Mouse (Mus musculus) spleen, embryonic (tissue): ENCODE measurements around the gene Ptpn7.

ENCODE experiments used
- CTCF ChIA-PET: fragments of 350-600 bp; sonication (Branson Sonifier 250); formaldehyde crosslinking; loops from one replicate; lab custom pipeline; 2022; lab: Charles Lee

Ptpn7 gene

GRCm38 (mm10) chr1:135132473-135132872 lies at the start of gene Ptpn7:
Ptpn7 (plus strand) TSS chr1:135132700.
- CTCF ChIA-PET, result interaction anchor here (0.6 to 5.9 kb wide), 3 partner anchors 15 to 142 kb away, joined by 3 to 34 read pairs (median 7); partner anchors contain the start of gene Arl8a

- CTCF ChIA-PET, result interaction anchor here (0.5 kb wide), 1 partner anchor 95 kb away, joined by 3 read pairs; no protein-coding TSS in a partner anchor
These were observed 49.0 kb upstream of the Ptpn7 start for GRCm38 (mm10) chr1:135083465-135083864.

- CTCF ChIA-PET, result no interaction called here
These were observed 47.1 kb upstream of the Ptpn7 start for GRCm38 (mm10) chr1:135085296-135085871.

- CTCF ChIA-PET, result no interaction called here
These were observed 46.5 kb upstream of the Ptpn7 start for GRCm38 (mm10) chr1:135086015-135086414.

GRCm38 (mm10) chr1:135087414-135087813 lies 45.1 kb upstream of the Ptpn7 start:
- CTCF ChIA-PET, result no interaction called here

GRCm38 (mm10) chr1:135089626-135090025 lies 42.9 kb upstream of the Ptpn7 start:
- CTCF ChIA-PET, result no interaction called here

- CTCF ChIA-PET, result interaction anchor here (0.6 kb wide), 1 partner anchor 50 kb away, joined by 11 read pairs; no protein-coding TSS in a partner anchor
These were observed 41.6 kb upstream of the Ptpn7 start for GRCm38 (mm10) chr1:135090914-135091313.

GRCm38 (mm10) chr1:135094723-135095122 lies 37.8 kb upstream of the Ptpn7 start:
- CTCF ChIA-PET, result interaction anchor here (1.0 kb wide), 1 partner anchor 105 kb away, joined by 4 read pairs; no protein-coding TSS in a partner anchor

GRCm38 (mm10) chr1:135095189-135095588 lies 37.3 kb upstream of the Ptpn7 start:
- CTCF ChIA-PET, result interaction anchor here (1.0 kb wide), 1 partner anchor 106 kb away, joined by 4 read pairs; no protein-coding TSS in a partner anchor

GRCm38 (mm10) chr1:135096312-135096711 lies 36.2 kb upstream of the Ptpn7 start:
- CTCF ChIA-PET, result interaction anchor here (0.5 kb wide), 1 partner anchor 137 kb away, joined by 5 read pairs; no protein-coding TSS in a partner anchor

- CTCF ChIA-PET, result no interaction called here
These were observed 35.1 kb upstream of the Ptpn7 start for GRCm38 (mm10) chr1:135097441-135097840.

- CTCF ChIA-PET, result no interaction called here
These were observed 34.1 kb upstream of the Ptpn7 start for GRCm38 (mm10) chr1:135098441-135098840.

- CTCF ChIA-PET, result no interaction called here
These were observed 32.1 kb upstream of the Ptpn7 start for GRCm38 (mm10) chr1:135100400-135100799.

GRCm38 (mm10) chr1:135105124-135105523 lies 27.4 kb upstream of the Ptpn7 start, which contains the start of gene Lgr6:
Lgr6 (minus strand) TSS chr1:135105276.
- CTCF ChIA-PET, result interaction anchor here (0.5 to 2.2 kb wide), 2 partner anchors 82 to 116 kb away, joined by 6 to 11 read pairs; no protein-coding TSS in a partner anchor

GRCm38 (mm10) chr1:135105951-135106350 lies 26.5 kb upstream of the Ptpn7 start:
- CTCF ChIA-PET, result interaction anchor here (0.5 to 2.2 kb wide), 3 partner anchors 83 to 275 kb away, joined by 3 to 11 read pairs (median 6); no protein-coding TSS in a partner anchor

GRCm38 (mm10) chr1:135108611-135109010 lies 23.9 kb upstream of the Ptpn7 start:
- CTCF ChIA-PET, result interaction anchor here (0.6 to 1.0 kb wide), 3 partner anchors 29 to 121 kb away, joined by 3 to 17 read pairs (median 4); no protein-coding TSS in a partner anchor

GRCm38 (mm10) chr1:135110075-135110474 lies 22.4 kb upstream of the Ptpn7 start:
- CTCF ChIA-PET, result interaction anchor here (0.5 to 4.2 kb wide), 5 partner anchors 20 to 63 kb away, joined by 3 to 34 read pairs (median 5); partner anchors contain the start of gene Ptpn7

- CTCF ChIA-PET, result interaction anchor here (0.6 to 4.2 kb wide), 7 partner anchors 10 to 154 kb away, joined by 3 to 34 read pairs (median 5); partner anchors contain the start of gene Ptpn7
These were observed 21.2 kb upstream of the Ptpn7 start for GRCm38 (mm10) chr1:135111271-135111670.

- CTCF ChIA-PET, result interaction anchor here (0.5 to 4.2 kb wide), 5 partner anchors 22 to 744 kb away, joined by 3 to 34 read pairs (median 4); partner anchors contain the start of genes Ptpn7 and Ube2t
These were observed 19.8 kb upstream of the Ptpn7 start for GRCm38 (mm10) chr1:135112661-135113060.

- CTCF ChIA-PET, result no interaction called here
These were observed 7.7 kb upstream of the Ptpn7 start for GRCm38 (mm10) chr1:135124573-135125363.

- CTCF ChIA-PET, result no interaction called here
These were observed 6.5 kb upstream of the Ptpn7 start for GRCm38 (mm10) chr1:135125990-135126389.
